Mouse (Mus musculus) frontal cortex, adult (tissue): ENCODE data around the gene Npas1.

Source experiments
- ATAC-seq: cut with Nextera tagmentation; 2 replicates; pipeline ENCODE4 v1.9.2; 2017; ENCODE audit warnings: mild to moderate bottlenecking, moderate library complexity, mixed read lengths; ENCODE audit not compliant: low TSS enrichment

Gene Npas1

DNA sequence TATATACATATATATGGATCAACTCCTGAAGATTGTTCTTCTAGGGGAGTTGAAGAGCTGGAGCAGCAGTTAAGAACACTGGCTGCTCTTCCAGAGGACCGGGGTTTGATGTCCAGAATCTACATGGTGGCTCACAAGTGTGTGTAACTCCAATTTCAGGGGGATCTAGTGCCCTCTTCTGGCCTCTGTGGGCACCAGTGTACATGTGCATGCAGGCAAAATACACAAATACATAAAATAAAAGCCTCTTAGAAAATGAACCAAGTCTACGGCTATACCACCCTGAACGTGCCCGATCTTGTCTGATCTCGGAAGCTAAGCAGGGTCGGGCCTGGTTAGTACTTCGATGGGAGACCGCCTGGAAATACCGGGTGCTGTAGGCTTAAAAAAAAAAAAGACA, 6.0 kb downstream of the Npas1 start:
- no peak for ATAC-seq

DNA sequence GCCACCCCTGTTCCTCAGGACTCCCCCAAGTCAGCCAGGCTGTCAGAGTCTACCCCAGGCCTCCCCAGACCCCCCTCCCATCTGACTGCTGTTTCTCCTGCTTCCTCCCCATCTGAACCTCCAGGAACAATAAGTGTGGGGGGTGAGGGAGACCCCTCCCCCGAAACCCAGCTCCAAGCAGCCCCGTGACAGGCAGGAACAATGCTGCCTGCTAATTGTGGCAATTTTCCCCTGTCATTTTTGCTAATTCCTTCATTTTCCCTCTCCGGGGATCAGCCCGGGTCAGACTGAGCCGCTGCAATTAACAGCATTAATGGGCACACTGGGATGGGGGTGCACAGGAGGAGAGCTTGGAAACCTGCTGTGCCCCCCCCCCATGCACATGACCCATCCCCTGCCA, 9.4 kb downstream of the Npas1 start:
- no peak for ATAC-seq

DNA sequence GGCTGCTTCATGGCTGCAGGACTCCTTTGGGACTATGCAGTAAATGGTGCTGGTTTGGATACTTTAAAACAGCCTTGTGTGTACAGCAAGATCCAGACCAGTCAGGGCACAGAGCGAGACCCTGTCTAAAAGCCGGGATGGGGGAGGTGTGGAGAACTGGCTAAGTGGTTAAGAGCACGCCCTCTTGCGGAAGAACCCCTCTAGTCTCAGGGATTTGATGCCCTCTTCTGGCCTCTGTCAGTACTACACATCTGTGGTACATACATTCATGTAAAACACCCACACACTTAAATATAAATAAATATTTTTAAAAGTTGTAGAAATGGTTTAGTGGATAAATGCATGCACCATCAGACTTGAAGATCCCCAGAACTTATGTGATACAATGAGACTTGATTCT, 11.0 kb downstream of the Npas1 start:
- ATAC-seq = no peak

DNA sequence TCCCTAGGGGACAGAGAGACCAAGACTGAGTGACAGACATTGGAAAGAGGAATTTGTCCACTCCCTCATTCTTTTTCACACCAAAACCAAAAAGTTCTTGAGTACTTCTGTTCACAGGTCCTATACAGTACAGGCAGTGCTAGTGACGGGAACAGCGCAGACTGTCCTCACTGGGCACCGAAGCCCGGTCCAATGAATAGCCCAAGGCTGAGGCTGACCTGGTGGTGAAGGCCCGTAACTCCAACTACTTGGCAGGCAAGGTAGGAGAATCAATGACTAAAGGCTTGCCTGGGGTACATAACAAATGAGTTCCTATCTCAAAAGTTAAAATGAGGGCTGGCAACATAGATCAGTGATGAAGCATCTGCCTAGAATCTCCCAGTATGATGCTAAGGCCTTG, 12.0 kb downstream of the Npas1 start:
- no peak for ATAC-seq

DNA sequence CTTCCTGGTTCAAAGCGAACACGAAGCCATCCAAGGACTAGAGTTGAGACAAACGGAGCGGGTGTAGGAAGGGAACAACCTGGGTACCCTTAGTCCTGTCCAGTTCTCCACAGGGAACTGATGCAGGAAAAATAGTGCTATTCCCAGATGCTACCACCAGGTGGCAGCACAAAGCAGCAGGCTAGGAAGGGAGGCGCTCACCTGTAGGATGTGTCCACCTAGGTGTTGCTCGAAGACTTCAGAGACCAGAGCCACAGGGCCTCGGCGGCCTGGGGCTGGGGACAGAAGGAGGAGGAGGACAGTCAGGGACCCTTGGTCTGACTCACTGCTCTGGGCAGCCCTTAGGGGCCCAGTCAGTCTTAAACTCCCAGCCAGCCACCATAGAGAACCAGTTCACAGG, 12.4 kb downstream of the Npas1 start:
- peak; percentile 62; the same call in 1 of the 2 replicates for ATAC-seq

DNA sequence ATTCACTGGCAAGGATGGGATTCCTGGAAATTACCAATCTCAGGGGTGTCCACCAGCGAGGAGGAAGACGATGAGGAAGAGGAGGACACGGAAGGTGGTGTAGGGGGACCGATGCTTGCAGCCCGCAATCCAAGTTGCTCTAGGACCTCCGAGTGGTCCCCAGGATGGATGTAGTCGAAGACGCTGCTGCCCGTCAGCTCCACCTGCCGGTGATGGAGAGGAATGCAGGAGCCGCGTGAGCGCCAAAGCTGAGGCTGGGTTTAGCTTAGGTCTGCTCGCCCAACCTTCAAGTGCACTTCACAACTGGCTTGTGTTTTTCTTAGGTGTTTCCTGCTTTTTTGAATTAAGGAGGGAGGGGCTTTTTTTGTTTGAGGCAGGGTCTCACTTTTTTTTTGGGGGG, 14.3 kb downstream of the Npas1 start:
- ATAC-seq = 0 out of 2 replicates have a peak, but pooled peaks have one; percentile 45

DNA sequence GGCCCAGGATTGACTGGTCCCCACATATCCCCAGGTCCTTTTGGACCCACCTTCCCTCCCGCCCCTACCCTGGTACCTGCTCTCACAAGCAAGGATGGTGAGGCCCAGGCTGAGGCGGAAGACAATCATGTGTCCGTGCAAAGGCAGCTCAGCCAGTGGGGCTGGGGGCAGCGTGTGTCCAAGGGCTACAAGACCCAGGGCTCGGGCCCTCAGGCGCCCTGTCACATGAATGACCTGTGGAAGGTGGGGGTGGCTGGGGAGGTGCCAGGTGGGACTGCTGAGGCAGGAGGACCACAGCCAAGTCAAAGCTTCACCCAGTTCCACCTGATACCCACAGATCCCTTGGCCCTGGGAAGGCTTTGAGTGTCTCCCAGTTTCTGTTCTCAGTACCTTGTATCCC, 15.8 kb downstream of the Npas1 start:
- no peak for ATAC-seq

DNA sequence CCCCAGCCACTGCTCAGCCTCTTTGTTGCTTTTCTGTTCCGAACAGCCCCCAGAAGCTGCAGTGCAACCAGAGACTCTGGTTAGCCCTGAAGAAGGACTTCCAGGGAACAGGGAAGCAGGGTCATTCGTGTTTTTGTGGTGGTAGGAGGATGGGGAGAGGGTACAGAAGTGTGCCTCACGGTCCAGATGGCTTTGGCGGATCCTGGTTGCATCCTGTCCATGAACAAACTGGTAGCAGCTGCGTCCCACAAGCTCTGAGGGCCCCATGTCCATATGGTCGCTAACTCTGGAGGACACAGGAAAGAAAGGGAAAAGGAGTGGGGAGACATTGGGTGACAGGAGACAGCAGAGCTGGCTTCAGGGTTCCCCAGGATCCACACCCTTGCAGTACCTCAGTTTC, 16.4 kb downstream of the Npas1 start:
- ATAC-seq = no peak

DNA sequence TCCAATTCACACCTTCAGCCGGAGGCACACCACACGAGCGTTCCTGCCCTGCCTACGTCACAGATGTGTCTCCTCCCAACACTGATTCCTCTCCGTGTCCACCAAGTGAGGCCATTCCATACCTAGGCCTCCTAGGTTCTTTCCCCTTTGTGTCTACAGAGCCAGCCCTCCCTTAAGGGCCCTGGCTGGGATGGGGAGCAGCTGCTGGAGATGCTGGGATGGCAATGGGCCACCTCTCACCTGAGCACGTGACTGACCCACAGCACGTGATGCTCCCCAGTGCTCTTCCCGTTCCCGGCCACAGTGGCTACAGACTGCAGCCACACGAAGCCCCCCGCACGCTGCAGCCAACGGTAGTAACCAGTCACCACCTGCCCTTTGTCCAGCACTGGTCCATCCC, 17.0 kb downstream of the Npas1 start:
- no peak for ATAC-seq

DNA sequence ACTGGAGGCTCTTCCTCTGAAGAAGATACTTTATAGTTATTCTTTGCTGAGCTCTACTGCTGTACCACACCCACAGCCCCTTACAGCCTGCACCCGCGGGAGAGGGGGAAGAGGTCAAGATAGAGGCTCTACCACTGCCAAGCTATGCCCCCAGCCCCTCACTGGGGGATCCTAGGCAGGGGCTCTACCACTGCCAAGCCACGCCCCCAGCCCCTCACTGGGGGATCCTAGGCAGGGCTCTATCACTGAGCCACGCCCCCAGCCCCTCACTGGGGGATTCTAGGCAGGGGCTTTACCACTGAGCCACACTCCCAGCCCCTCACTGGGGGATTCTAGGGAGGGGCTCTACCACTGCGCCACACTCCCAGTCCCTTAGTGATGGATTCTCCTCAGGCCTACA, 21.2 kb downstream of the Npas1 start:
- ATAC-seq = no peak

DNA sequence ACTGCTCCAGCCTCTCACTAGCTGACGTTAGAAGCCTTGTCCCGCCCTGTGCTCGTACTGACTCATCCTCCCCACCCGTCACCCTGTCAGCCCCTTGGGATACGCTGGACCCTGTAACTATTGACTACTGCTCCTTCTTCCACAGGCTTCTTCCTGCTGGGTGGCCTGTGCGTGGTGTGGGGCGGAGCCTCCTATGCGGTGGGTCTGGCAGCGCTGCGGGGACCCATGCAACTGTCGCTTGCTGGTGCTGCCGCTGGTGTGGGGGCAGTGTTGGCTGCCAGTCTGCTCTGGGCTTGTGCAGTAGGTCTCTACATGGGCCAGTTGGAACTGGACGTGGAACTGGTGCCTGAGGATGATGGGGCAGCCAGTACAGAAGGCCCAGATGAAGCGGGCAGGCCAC, 22.5 kb downstream of the Npas1 start:
- no peak for ATAC-seq

DNA sequence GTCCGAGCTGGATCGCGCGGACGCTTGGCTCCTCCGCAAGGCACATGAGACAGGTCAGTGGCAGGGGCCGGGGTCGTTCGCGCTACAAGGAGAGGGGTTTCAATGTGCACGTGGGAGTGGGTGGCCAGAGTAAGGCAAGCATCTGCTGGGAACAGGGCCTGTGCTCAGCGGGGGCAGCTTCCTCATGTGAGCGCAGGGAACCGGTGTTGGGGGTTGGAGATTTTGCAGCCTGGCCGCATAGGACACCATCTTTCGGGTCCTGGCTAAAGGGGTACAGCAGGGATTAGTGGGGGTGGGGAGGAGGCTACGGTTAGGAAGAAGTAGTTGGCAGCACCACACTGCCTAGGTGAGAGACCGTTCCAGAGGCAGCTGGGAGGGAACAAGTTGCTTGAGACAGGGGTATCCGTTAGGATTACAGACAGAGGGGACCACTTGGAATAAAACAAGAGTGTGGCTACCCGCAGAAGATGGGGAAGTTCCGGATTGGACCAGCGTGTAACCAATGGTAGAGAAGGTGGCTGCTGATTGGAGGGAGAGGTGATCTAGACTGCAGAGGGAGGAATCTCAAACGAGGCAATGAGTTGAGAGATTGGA, 24.3 kb downstream of the Npas1 start:
- peak; percentile 93 for ATAC-seq

DNA sequence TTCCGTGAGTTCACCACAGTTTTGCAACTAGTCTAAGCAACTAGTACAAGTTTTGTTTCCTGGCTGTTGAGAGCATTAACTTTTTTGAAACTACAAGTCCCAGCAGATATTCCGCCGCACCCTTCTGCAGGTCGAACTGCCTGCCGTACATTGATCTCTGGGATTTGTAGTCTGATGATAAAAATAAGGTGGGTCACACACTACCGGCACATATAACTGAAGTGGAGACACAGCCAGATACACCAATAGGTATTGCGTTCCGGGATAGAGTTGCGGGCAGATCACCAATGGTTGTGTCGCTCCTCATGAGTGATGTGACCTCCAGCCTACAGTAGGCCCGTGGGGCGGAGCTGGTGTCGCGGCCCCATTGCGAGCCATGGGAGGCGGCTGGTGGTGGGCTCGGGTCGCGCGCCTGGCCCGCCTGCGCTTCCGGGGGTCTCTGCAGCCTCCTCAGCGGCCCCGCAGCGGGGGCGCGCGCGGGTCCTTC, 24.9 kb downstream of the Npas1 start, which contains the start of gene Tmem160:
Tmem160 (plus strand) TSS at position 193 of the 487 bp plus-strand sequence.
- ATAC-seq = peak; percentile 99

DNA sequence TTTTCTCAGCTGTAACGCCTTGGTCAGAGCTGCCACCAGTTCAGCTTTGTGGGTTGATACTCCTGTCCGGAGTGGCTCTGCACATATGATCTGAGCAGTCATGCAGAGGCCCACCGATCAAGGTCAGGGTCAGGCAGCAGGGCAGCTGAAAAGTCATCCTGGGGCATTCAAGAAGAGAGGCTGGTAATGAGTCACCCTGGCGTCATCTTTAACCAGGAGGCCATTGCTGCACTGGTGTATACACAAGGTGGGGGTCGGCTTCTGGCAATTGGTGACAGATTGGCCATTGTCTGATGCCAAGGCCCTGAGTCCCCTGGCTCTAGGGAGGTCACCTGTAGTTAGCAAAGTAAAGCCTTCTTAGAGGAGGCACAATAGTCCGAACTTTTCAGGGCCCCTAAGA, 25.9 kb downstream of the Npas1 start:
- no peak for ATAC-seq

DNA sequence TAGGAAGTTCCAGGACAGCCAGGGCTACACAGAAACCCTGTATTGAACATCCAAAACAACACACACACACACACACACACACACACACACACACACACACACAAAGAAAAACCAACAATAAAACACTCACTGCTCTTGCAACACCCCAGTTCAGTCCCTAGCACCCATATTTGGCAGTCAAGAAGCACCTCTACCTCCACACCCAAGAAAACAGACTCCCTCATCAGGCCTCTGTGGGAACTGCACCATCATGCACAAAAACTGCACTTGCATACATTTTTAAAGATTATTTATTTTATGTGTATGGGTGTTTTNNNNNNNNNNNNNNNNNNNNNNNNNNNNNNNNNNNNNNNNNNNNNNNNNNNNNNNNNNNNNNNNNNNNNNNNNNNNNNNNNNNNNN, 36.3 kb downstream of the Npas1 start:
- ATAC-seq = no peak

DNA sequence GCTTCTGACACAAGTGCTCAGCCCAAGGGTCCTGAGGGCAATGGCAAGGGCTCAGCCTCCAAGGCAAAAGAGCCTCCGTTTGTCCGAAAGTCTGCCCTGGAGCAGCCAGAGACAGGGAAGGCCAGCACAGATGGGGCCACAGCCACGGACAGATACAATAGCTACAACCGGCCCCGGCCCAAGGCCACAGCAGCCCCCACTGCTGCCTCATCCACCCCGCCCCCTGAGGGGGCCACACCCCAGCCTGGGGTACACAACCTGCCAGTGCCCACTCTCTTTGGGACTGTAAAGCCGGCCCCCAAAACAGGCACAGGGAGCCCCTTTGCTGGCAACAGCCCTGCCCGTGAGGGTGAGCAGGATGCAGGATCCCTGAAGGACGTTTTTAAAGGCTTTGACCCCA, 42.4 kb downstream of the Npas1 start:
- ATAC-seq = no peak

DNA sequence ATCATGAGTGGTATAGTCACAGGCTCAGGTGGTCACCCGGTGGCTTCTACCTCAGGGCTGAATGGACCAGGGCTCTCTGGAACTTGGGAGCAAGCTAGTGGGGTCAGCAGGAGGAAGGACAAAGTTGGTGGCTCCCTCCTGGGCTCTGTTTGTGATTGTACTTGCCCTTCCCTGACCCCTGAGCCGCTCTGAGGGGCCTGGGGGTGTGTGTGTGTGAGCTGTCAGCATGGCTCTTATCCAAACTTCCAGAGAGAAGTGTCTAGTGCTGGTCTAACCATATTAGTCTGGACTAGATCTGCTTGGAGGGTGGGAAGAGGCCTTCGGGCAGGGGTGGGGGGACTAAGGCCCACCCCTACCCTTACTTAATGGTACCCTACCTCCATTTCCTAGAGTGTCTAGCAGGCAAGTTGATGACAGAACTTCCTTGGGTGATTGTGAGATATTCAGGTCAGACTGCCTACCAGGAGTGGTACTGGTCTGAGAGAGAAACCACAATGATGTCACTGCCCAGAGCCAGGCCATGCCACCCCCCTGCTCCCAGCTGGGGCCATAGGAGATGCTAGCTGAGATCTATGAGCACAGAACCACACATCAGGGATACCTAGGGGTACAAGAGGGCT, 44.1 kb downstream of the Npas1 start:
- no peak for ATAC-seq

DNA sequence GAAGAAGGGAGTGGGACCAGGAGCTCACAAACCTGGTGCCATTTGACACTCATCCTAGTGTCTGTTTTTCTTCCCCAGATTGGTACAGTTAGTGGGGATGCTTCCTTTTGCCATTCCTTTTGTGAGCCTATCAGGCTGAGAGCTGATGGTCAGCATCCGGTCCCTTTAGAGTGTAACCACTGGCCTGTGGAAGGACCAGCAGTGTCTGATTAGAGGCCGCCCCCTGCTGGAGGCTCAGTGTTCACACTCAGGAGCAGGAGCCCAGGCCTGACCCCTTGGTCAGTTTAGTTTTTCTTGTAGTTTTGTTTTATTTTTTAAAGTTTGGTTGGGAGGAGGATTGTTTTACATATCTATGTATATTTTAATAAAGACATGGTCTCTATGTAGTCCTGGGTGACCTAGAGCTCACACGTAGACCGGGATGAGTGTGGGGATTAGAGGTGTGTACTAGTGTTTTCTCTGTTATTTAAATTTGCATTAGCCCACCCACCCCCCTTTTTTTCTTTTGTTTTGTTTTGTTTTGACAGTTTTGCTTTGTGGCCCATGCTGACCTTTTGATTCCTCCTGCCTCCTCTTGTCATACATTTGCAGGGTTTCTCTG, 51.3 kb downstream of the Npas1 start:
- ATAC-seq = peak; percentile 57; the same call in 1 of the 2 replicates

DNA sequence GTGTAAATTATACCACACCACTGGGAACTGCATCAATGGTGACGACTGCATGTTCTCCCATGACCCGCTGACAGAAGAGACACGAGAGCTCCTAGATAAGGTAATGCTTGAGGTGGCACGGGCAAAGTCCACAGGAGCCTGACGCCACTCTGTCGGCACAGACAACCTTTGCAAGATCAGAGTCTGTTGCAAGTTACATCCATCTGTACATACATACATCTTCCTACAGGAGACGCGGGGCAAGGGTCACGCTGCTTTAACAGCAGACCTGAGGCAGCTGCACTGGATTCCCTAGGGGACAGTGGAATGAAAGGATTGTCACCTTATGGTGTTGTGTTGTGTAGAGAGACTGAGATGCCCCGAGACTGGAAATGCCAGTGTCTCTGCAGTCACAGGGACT, 51.8 kb downstream of the Npas1 start:
- no peak for ATAC-seq

DNA sequence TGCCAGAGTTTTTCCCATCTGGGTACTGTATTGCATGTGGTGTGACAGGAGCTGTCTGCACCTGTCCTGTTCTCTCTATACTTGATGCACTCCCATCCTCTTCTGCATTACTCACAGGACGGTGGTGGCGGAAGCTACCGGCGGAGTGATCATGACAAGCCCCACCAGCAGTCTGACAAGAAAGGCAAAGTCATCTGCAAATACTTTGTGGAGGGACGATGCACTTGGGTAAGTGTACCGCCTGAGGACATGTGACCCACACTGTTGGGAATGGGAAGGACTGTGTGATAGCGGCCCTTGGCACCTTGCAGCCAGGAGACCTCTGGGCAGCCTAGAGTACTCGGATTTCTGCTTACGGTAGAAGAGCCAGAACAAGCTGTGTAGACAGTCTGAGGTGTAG, 53.8 kb downstream of the Npas1 start:
- no peak for ATAC-seq

DNA sequence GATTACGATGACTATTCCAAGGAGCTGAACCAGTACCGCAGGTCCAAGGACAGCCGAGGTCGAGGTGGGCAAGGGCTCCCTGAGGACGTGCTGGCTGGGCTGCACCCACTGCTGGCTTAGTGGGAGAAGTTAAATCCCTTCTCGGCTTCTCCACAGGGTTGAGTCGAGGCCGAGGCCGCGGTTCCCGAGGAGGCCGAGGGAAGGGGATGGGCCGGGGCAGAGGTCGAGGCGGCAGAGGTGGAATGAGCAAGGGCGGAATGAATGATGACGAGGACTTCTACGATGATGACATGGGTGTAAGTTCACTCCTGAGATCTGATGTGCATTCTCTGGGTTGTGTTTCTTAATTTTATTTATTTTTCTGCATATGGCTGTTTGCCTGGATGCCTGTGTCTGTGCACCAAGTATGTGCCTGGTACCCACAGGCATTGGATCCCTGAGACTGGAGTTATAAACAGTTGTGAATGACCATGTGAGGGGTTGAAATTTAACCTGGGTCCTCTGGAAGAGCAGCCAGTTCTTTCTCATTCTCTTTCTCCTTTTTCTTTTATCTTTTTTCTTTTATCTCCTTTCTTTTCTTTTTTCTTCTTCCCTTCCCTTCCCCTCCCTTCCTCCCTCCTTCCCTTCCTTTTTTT, 55.2 kb downstream of the Npas1 start:
- ATAC-seq = no peak

DNA sequence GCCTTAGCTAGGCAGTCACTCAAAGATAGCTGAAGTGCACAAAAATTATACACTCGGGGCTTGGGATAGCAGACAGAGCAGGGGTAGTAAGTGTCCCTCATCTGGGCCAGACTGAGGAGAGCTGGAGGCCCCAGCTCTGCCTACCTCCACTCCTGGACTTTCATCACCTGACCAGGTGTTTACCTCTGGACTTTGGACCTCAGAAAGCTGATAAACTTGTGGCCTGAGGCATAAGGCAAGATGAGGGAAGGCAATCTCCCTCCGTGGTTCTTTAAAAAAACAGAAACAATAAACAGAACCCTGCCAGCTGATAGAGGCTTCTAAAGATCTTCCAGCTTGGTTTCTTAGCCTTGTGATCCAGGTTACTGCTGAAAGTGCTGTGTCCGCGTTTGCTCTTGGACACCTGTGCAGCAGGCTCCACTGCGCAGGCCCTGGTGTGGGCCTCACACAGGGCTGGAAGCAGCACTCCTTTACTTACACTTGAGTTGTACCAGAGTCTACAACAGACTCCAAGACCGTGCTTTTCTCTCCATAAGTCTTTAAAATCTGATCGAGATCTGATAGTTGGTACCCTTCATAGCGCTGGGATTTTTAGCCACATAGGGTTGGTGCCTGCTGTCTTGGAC, 56.9 kb downstream of the Npas1 start:
- no peak for ATAC-seq
